Mouse (Mus musculus) monocyte, adult 2 months (primary cell): Measurements from ENCODE around the gene Nfil3.

Experiments used
- DNase-seq, 2 experiments: peaks; one replicate each; pipeline ENCODE4 v3.0.0; 2022; ENCODE audit warnings: low spot score in 2 of 2, low read depth in 1 of 2

The Nfil3 gene

DNA sequence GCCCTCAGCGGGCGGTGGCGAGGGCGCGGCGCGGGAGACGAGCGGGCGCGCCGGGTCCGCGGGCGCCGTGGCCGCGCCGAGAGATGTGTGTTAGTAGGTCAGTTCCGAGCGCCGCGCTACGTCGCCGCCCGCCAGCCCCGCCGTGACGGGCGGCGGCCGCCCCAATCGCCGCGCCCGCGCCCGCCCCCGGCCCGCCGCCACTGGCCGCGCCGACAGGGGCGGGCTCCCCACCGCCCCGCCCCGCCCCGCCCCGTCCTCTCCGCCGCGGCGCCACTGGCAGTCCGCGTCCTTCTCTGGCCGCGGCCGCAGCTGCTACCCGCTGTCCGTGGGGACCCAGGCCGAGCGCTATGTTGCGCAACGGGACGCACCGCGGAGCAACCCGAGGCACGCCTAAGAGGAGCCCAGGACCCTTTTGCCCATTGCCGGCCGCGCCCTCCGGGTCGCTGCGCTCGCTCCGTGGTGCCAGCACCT, at the start of gene Nfil3:
TSS of gene Nfil3 (minus strand) at position 123 of the 471 bp plus-strand sequence.
- DNase-seq, result peak; percentile 66 to 78

DNA sequence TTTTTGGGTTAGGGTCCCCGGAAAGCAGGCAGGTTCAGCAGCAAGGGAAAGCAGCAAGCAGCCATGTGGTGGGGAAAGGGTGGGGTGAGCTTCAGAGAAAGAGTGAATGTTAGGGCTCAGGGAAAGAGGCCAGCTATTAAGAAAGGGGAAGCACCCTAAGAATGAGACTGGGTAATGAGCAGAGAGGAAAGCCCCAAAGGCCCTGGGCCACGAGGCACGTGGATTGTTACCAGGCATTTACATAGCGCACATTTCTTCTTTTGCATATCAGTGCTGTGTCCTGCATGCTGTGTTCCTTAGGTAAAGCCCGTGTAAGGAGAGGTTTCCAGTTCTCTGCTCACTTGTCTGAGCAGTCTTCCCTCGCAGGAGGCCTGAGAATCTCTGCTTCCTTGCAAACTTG, 43.4 kb upstream of the Nfil3 start:
- DNase-seq, result peak in 1 of 2 experiments; percentile 29

DNA sequence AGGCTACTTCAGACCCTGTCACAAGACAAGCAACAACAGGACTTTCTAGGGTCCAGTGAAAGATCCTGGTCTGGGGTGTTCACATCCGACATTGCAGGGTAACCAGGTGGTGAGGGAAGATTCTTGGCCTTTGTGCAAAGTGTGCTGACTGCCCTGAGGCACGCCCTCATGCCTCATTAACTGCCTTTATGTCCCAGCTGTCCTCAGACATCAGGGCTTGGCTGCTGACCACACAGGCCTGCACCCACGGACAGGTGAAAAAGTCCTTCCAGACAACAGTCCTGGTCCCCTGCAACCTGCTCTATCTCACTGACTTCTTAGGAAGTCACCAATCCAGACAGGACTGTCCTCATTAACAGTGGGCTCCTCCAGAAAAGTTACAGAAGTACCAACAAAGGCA, 39.4 kb upstream of the Nfil3 start:
- DNase-seq, result no peak

GRCm38 (mm10) chr13:53019532-53019931, 38.7 kb upstream of the Nfil3 start:
- no peak for DNase-seq

DNA sequence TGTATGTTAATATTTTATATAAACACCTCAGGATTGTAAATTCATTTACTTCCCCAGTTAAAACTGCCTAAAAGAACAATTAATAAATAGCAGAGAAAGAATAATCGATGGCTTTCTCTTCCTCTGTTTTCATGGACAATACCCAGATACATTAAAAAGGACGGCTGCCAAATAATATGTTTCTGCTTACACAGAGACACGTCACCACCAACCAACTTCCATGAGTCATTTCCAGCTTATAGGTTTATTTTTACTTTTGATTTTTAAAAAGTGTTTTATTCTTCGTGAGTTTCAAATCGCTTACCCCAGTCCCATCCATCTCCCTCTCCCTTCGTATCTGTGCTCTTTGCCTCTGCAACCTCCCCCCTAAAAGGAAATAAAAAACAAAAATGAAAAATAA, 38.1 kb upstream of the Nfil3 start:
- DNase-seq, result no peak

- DNase-seq, result no peak
Measured at GRCm38 (mm10) chr13:53017983-53018382, 37.1 kb upstream of the Nfil3 start.

GRCm38 (mm10) chr13:53017117-53017516, 36.2 kb upstream of the Nfil3 start:
- no peak for DNase-seq

GRCm38 (mm10) chr13:53011426-53011825, 30.6 kb upstream of the Nfil3 start:
- DNase-seq, result no peak

DNA sequence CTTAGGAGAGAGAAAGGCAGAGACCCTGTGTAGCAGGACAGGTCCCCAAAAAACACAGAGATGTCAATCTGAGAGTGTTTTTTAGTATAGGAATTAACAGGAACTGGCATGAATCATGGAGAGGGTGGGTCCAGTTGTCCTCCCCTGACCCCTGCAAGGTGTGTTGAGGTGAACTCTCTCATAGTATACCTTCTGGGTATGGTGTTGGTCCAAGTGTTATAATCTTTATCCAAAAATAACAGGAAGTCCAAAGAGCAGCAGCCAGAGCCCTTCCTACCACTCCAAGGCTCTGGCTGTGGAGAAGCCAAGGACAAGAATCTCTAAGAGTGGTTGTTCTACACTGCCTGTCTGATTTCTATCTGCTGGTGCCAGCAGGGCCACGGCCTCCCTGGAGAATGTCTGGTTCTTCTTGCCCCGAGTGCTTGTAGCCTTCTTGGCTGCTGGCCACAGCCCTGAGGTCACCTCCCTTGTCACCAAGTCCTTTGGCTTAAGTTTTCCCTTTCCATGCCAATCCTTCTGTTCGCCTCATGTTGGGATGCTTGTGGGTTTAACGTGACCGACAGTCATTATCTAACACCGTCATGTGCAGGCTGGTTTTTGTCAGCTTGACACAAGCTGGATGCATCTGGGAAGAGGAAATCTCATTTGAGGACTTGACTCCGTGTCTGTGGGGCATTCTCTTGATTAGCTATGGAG, 27.8 kb upstream of the Nfil3 start:
- DNase-seq, result no peak

DNA sequence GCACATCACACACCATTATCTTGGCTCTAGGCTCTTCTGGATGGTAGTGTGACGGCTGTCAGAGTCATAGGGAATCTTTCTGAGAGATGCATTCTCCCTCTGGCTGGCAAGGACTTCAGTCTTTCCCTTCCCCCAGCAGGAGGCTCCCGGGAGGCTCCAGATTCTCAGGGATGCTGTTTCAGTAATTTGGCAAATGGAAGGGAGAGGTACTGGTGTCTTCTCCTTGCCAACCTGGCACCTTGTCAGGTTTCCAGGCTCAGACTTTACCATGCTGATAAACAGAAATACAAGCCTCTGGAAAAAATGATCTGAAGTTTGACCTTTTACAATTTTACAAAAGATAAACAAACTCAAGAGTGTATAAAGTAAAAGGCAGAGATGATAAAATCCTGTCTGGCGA, 26.9 kb upstream of the Nfil3 start:
- no peak for DNase-seq

DNA sequence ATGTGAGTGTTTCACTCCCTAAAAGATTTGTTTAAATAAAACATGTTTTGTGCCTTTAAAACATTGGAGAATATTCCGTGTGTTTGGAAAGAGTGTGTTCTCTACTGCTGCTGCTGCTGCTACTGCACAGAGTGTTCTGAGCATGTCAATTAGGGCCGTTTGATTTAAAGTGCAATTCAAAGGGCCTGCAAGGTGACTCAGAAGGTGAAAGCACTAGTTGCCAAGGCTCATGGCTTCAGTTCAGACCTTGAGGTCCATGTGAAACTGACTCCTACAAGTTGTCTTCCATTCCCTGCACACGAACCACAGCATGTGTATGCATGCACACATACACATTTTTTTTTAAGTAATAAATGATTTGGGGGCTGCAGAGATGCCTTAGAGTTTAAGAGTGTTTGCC, 22.4 kb upstream of the Nfil3 start:
- no peak for DNase-seq

DNA sequence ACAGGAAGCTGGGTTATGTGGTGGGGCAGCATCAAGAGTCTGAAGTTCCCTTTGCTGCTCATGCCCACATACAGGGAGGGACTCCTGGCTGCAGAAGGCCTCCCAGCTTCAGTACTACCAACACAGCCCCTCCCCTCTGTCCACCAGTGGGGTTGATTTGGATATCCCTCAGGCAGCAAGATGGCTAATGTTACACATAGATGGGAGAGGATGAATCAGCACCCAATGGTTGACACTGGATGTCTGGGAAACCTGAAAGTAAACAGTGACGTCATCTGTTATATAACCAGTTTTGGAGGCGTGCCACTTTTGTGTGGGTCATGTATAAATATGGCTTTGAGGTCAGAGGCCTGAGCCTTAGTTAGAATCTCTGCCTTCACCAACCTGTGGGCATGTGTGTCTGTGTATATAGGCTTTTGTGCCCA, 20.6 kb upstream of the Nfil3 start:
- DNase-seq, result peak in 1 of 2 experiments; percentile 46

- DNase-seq, result no peak
Measured at GRCm38 (mm10) chr13:53000481-53000880, 19.6 kb upstream of the Nfil3 start.

DNA sequence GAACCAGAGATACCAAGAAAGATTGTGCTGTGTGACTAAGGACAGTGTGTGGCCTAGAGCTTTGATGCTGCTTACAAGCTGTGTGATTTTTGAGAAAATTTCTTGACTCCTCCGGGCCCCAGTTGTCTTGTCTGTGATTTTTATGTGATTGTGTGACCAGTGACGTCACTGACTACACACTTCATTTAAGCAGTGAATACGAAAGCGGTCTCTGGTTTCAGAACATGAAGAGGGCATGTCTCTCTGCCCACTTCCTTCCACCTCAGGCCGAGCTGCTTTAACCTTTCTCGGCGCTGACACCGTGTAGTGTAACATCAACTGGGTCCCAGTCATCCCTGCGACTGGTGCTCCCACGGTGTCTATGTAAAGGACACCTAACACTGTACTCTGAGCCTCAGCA, 17.7 kb upstream of the Nfil3 start:
- DNase-seq, result no peak

GRCm38 (mm10) chr13:52997806-52998205, 16.9 kb upstream of the Nfil3 start:
- DNase-seq, result no peak

DNA sequence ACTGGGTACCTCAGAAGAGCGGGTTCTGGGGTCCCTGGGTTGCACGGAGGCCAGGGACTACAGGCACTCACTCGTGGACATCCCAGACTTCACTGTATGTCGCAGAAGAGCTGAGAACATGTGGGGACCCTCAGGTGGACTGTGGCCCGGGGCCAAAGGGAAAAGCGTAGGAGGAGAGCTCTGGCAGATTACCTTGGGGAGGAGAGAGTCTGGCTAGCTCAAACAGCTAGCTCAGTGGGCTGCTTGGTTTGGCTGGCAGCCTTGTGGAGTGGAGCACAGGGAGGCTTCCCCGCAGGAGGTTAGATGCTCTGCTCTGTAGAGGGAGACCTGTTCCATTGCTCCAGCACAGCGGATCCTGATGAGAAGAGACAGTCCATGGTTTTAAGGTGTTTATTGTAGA, 15.3 kb upstream of the Nfil3 start:
- DNase-seq, result no peak

- no peak for DNase-seq
Measured at GRCm38 (mm10) chr13:52994197-52994881, 13.5 kb upstream of the Nfil3 start.

DNA sequence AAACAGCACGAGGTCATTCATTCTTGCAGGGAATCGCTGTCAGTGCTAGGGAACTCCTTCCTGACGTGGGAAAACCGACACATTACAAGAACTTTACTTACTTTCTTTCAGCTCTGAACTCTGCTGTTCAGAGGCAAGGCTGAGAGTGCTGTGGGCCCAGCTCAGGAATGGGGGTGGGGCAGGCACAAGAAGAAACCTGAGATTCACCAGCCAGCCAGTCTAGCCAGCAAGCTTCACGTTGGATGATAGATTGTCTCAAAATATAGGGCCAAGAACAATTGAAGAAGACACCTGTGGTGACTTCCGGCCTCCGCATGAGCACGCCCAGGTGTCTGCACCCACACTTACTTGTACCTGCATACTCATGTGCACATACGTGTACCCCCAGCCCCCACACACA, 9.3 kb upstream of the Nfil3 start:
- DNase-seq, result no peak

GRCm38 (mm10) chr13:52989005-52989404, 8.1 kb upstream of the Nfil3 start:
- no peak for DNase-seq

- DNase-seq, result no peak
Measured at GRCm38 (mm10) chr13:52987880-52988279, 7.0 kb upstream of the Nfil3 start.

- DNase-seq, result no peak
Measured at GRCm38 (mm10) chr13:52986215-52986780, 5.4 kb upstream of the Nfil3 start.

DNA sequence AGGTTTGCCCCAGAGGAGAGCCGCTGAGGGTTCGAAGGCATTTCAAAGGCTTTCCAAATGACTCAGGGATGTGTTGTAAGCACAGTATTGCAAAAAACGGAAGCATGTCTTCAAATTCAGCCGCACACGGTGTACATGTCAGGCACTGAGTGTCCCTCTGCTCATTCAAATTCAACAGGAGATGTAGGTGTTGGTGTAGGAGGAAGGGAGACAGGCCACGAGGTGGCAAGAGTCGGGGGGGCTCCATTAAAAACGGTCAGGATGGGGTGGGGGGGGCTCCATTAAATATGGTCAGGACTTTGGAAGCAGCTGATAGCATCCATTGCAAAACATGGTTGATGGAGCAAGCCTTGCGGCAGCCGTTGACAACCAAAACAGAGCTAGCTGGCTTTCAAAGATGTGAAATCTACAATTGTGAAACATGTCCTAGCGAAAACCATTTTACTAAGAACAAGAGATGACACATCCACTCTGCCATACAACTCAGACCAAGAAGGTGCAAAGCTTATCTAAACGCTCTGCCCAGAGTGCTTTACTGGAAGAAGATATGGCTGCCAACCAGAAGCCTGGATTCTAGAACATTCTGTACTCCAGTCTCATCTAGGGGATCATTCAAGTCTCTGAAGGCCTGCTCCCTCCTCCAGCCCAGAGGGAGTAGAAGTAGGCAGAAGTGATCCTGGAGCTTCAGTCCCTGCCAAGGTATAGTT, 4.8 kb upstream of the Nfil3 start:
- peak; percentile 59 to 67 for DNase-seq
